Mouse (Mus musculus): ENCODE data around the gene Kirrel3. TPM values are rescaled to one million over a fixed set of nuclear protein-coding genes. Genes with fewer than 3 reads are reported as not detected.

Kirrel3 gene
- polyA plus RNA-seq, 1 experiment from 2014 or later: 2.5 TPM

GRCm38 (mm10) chr9:34992201-34992600, 506.5 kb downstream of the Kirrel3 start:
- peak; percentile 8 for DNase-seq (ENCODE audit: low spot score)
- no peak overlapping the region for H3K27ac ChIP-seq (replicated peaks; ENCODE audit: low read depth, low read length)
- no peak overlapping the region for H3K9ac ChIP-seq (replicated peaks; ENCODE audit: low read length)
- WGBS: 14% methylated on average over 4 of the region's 4 CpGs
- H3K9me3 ChIP-seq (replicated peaks; ENCODE audit: control insufficient read depth, low read length): no peaks in the 10 kb centered on the region
- no peaks in the 10 kb centered on the region for H3K4me1 ChIP-seq (ENCODE audit: control insufficient read depth, insufficient read depth, low read length)
- ATAC-seq (replicated peaks; ENCODE audit: insufficient number of reproducible peaks, low FRiP score, low TSS enrichment, low read depth): no peak
- no peaks in the 10 kb centered on the region for H3K36me3 ChIP-seq (replicated peaks; ENCODE audit: control insufficient read depth, insufficient read depth, low read depth, low read length)
- no peaks in the 10 kb centered on the region for H3K27me3 ChIP-seq (ENCODE audit: control insufficient read depth, insufficient read depth, low read length)
- no peak overlapping the region for H3K4me3 ChIP-seq (ENCODE audit: low read depth, low read length)
- H3K4me2 ChIP-seq (ENCODE audit: low read depth, low read length): no peak overlapping the region

- H3K9me3 ChIP-seq (replicated peaks; ENCODE audit: control insufficient read depth, low read length): no peaks in the 10 kb centered on the region
- DNase-seq (ENCODE audit: low spot score) (no peak), ATAC-seq (replicated peaks; ENCODE audit: insufficient number of reproducible peaks, low FRiP score, low TSS enrichment, low read depth) (no peak)
- H3K9ac ChIP-seq (replicated peaks; ENCODE audit: low read length): no peak overlapping the region
- WGBS: 79% methylated on average over 4 of the region's 4 CpGs
- H3K27me3 ChIP-seq (ENCODE audit: control insufficient read depth, insufficient read depth, low read length): no peaks in the 10 kb centered on the region
- no peak overlapping the region for H3K27ac ChIP-seq (replicated peaks; ENCODE audit: low read depth, low read length)
- no peak overlapping the region for H3K4me3 ChIP-seq (ENCODE audit: low read depth, low read length)
- no peaks in the 10 kb centered on the region for H3K4me1 ChIP-seq (ENCODE audit: control insufficient read depth, insufficient read depth, low read length)
- H3K4me2 ChIP-seq (ENCODE audit: low read depth, low read length): no peak overlapping the region
- no peaks in the 10 kb centered on the region for H3K36me3 ChIP-seq (replicated peaks; ENCODE audit: control insufficient read depth, insufficient read depth, low read depth, low read length)
Measured at GRCm38 (mm10) chr9:34993467-34994211, 507.9 kb downstream of the Kirrel3 start.

- Histone ChIP-seq H3K4me1 (ENCODE audit: control insufficient read depth, insufficient read depth, low read length) (no peaks in the 10 kb centered on the region), H3K36me3 (replicated peaks; ENCODE audit: control insufficient read depth, insufficient read depth, low read depth, low read length) (no peaks in the 10 kb centered on the region), H3K27ac (replicated peaks; ENCODE audit: low read depth, low read length) (no peak overlapping the region), H3K4me2 (ENCODE audit: low read depth, low read length) (no peak overlapping the region), H3K9me3 (replicated peaks; ENCODE audit: control insufficient read depth, low read length) (no peaks in the 10 kb centered on the region), H3K9ac (replicated peaks; ENCODE audit: low read length) (no peak overlapping the region), H3K4me3 (ENCODE audit: low read depth, low read length) (no peak overlapping the region), H3K27me3 (ENCODE audit: control insufficient read depth, insufficient read depth, low read length) (no peaks in the 10 kb centered on the region)
- DNase-seq (ENCODE audit: low spot score): no peak
- WGBS: 71% methylated on average over 2 of the region's 2 CpGs
- ATAC-seq (replicated peaks; ENCODE audit: insufficient number of reproducible peaks, low FRiP score, low TSS enrichment, low read depth): no peak
Measured at GRCm38 (mm10) chr9:34995078-34995477, 509.4 kb downstream of the Kirrel3 start.

GRCm38 (mm10) chr9:34995660-34996378, 510.1 kb downstream of the Kirrel3 start:
- H3K27me3 ChIP-seq (ENCODE audit: control insufficient read depth, insufficient read depth, low read length): no peaks in the 10 kb centered on the region
- 50% methylated on average over 15 of the region's 15 CpGs for WGBS
- DNase-seq (ENCODE audit: low spot score): no peak
- no peak overlapping the region for H3K4me3 ChIP-seq (ENCODE audit: low read depth, low read length)
- H3K4me1 ChIP-seq (ENCODE audit: control insufficient read depth, insufficient read depth, low read length): no peaks in the 10 kb centered on the region
- ATAC-seq (replicated peaks; ENCODE audit: insufficient number of reproducible peaks, low FRiP score, low TSS enrichment, low read depth): no peak
- no peaks in the 10 kb centered on the region for H3K9me3 ChIP-seq (replicated peaks; ENCODE audit: control insufficient read depth, low read length)
- H3K4me2 ChIP-seq (ENCODE audit: low read depth, low read length): no peak overlapping the region
- H3K27ac ChIP-seq (replicated peaks; ENCODE audit: low read depth, low read length): no peak overlapping the region
- no peaks in the 10 kb centered on the region for H3K36me3 ChIP-seq (replicated peaks; ENCODE audit: control insufficient read depth, insufficient read depth, low read depth, low read length)
- H3K9ac ChIP-seq (replicated peaks; ENCODE audit: low read length): no peak overlapping the region

GRCm38 (mm10) chr9:34997880-34998865, 512.5 kb downstream of the Kirrel3 start:
- no peak overlapping the region for H3K27ac ChIP-seq (replicated peaks; ENCODE audit: low read depth, low read length)
- no peak for ATAC-seq (replicated peaks; ENCODE audit: insufficient number of reproducible peaks, low FRiP score, low TSS enrichment, low read depth)

GRCm38 (mm10) chr9:35004113-35004512, 518.4 kb downstream of the Kirrel3 start:
- no peak overlapping the region for H3K27ac ChIP-seq (replicated peaks; ENCODE audit: low read depth, low read length)
- no peak overlapping the region for H3K4me3 ChIP-seq (ENCODE audit: low read depth, low read length)
- H3K4me1 ChIP-seq (ENCODE audit: control insufficient read depth, insufficient read depth, low read length): no peaks in the 10 kb centered on the region
- no peaks in the 10 kb centered on the region for H3K9me3 ChIP-seq (replicated peaks; ENCODE audit: control insufficient read depth, low read length)
- 85% methylated on average over 4 of the region's 4 CpGs for WGBS
- no peaks in the 10 kb centered on the region for H3K27me3 ChIP-seq (ENCODE audit: control insufficient read depth, insufficient read depth, low read length)
- H3K9ac ChIP-seq (replicated peaks; ENCODE audit: low read length): no peak overlapping the region
- ATAC-seq (replicated peaks; ENCODE audit: insufficient number of reproducible peaks, low FRiP score, low TSS enrichment, low read depth) (no peak), DNase-seq (ENCODE audit: low spot score) (no peak)
- no peaks in the 10 kb centered on the region for H3K36me3 ChIP-seq (replicated peaks; ENCODE audit: control insufficient read depth, insufficient read depth, low read depth, low read length)
- no peak overlapping the region for H3K4me2 ChIP-seq (ENCODE audit: low read depth, low read length)

More at GRCm38 (mm10) chr9:34997880-34998865, 512.5 kb downstream of the Kirrel3 start:
- Histone ChIP-seq H3K4me2 (ENCODE audit: low read depth, low read length) (no peak overlapping the region), H3K36me3 (replicated peaks; ENCODE audit: control insufficient read depth, insufficient read depth, low read depth, low read length) (no peaks in the 10 kb centered on the region), H3K4me1 (ENCODE audit: control insufficient read depth, insufficient read depth, low read length) (no peaks in the 10 kb centered on the region), H3K4me3 (ENCODE audit: low read depth, low read length) (no peak overlapping the region), H3K9me3 (replicated peaks; ENCODE audit: control insufficient read depth, low read length) (no peaks in the 10 kb centered on the region), H3K27me3 (ENCODE audit: control insufficient read depth, insufficient read depth, low read length) (no peaks in the 10 kb centered on the region), H3K9ac (replicated peaks; ENCODE audit: low read length) (no peak overlapping the region)
- 50% methylated on average over 9 of the region's 9 CpGs for WGBS
- DNase-seq (ENCODE audit: low spot score): no peak

GRCm38 (mm10) chr9:35007697-35008341, 522.1 kb downstream of the Kirrel3 start:
- DNase-seq (ENCODE audit: low spot score) (no peak), ATAC-seq (replicated peaks; ENCODE audit: insufficient number of reproducible peaks, low FRiP score, low TSS enrichment, low read depth) (no peak; the same call in 1 of the 2 replicates)
- Histone ChIP-seq H3K9me3 (replicated peaks; ENCODE audit: control insufficient read depth, low read length) (no peaks in the 10 kb centered on the region), H3K9ac (replicated peaks; ENCODE audit: low read length) (no peak overlapping the region), H3K27ac (replicated peaks; ENCODE audit: low read depth, low read length) (no peak overlapping the region), H3K4me2 (ENCODE audit: low read depth, low read length) (no peak overlapping the region), H3K4me1 (ENCODE audit: control insufficient read depth, insufficient read depth, low read length) (no peaks in the 10 kb centered on the region), H3K4me3 (ENCODE audit: low read depth, low read length) (no peak overlapping the region), H3K36me3 (replicated peaks; ENCODE audit: control insufficient read depth, insufficient read depth, low read depth, low read length) (no peaks in the 10 kb centered on the region), H3K27me3 (ENCODE audit: control insufficient read depth, insufficient read depth, low read length) (no peaks in the 10 kb centered on the region)
- 81% methylated on average over 14 of the region's 14 CpGs for WGBS
